Mouse (Mus musculus): ENCODE measurements around the gene Pop7.

Gene Pop7

DNA sequence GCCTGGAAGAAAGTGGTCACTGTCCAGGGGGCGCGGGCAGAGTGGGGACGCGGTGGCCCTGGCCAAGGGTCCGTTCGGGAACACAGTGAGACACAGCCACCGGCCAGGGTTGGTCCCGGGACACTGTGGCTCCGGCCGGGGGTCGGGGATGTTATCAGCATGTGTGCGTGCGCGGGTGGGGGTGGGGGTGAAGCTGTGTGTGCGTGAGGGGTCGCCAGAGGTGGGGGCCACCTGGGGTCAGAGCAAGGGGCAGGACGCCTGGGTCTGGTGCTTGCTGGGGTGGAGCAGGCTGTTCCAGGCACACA is 16.5 kb downstream of the Pop7 start:
- ChIA-PET POLR2A (interaction anchor here in 2 of 4 experiments (0.6 to 2.6 kb wide), 4 partner anchors 9 to 76 kb away, joined by 3 to 10 read pairs (median 6); partner anchors contain the start of gene Pop7 (in 1 of the 2)), CTCF (interaction anchor here in 3 of 4 experiments (0.6 to 3.5 kb wide), 5 partner anchors 16 to 544 kb away, joined by 4 to 19 read pairs (median 7); partner anchors contain the start of gene Pop7 (in 2 of the 3))

DNA sequence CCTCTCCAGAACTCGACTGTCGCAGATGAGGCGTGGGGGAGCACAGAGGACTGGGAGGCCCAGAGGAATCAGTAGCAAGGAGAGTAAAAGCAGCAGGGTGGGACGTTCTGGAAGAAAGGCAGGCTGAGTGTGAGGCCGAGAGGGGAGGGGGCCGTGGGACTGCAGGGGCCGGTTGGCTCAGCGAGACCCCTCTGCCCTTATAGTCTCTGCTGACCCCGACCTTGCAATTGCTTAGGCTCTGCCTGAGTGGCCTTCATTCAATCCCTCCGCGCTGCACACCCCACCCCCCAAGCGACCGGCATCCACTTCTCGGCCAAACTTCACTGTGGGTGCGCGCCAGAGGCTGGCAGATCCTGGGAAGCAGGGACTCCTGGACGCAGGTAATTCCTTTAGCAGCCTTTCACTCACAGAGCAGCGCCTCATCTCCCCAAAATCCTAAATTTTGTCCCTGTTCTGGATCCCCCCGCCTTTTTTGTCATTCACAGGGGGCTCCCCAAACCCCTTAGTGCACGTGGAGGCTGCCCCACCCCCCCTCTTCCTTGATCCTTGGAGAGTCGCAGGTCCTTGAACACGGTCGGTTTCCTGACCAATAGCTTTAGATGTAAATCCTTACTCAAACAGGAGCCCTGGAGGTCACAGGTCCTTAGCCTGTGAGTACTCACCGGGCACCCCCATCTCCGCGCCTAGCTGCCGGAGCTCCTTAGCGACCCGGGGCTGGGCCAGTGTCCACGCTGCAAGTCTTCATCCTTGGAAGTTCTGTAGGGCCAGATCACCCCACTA is 17.1 kb downstream of the Pop7 start:
- CTCF ChIA-PET, result interaction anchor here in 3 of 4 experiments (0.6 to 3.5 kb wide), 6 partner anchors 17 to 543 kb away, joined by 3 to 19 read pairs (median 7); partner anchors contain the start of genes Pop7 (in 2 of the 3) and Slc12a9 (in 1 of the 3)

DNA sequence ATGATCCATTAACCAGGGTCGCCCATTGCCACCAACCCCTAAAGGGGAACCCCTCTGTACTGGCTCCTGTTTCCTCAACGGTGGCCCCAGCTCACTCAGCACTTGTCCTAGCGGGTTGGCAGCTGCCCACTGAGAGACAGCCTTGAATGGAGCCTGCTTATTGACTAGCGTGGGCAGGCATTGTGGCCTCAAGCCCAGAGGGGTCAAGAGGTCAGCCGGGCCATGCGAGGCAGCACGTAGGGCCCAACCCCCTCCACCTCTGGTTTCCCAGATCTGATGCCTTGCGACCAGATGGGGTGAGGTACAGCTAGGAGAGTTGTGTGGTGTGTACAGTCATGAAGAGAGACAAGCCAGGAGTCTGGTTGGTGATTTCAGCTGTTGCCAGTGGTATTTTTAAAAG is 20.4 kb downstream of the Pop7 start:
- ChIA-PET POLR2A (interaction anchor here in 1 of 4 experiments (0.6 kb wide), 1 partner anchor 811 kb away, joined by 3 read pairs; no protein-coding TSS in a partner anchor), CTCF (interaction anchor here in 3 of 4 experiments (0.7 to 1.5 kb wide), 4 partner anchors 12 to 194 kb away, joined by 3 to 5 read pairs (median 4); partner anchors contain the start of gene Ache (in 1 of the 3))

More for the DNA sequence above, 17.1 kb downstream of the Pop7 start:
- POLR2A ChIA-PET, result interaction anchor here in 2 of 4 experiments (0.6 to 2.6 kb wide), 5 partner anchors 9 to 76 kb away, joined by 3 to 10 read pairs (median 3); partner anchors contain the start of gene Pop7 (in 1 of the 2)

DNA sequence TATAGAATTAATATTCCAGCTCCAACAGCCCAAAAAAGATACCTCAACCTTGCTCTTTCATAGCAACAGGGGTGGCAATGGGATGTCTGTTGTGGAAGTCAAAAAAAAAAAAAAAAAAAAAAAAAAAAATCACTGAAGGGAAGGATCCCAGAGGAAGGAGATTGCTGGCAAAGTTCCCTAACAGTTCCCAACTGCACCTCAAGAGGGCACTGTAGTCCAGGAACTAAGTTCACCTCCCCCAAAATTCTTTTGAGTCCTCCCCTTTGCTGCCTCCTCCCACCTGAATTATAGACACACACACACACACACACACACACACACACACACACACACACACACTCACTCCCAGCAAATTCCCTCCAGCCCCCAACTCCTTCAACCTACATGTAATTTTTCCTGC is 21.2 kb downstream of the Pop7 start:
- POLR2A ChIA-PET, result interaction anchor here in 1 of 4 experiments (0.7 kb wide), 1 partner anchor 478 kb away, joined by 4 read pairs; no protein-coding TSS in a partner anchor

DNA sequence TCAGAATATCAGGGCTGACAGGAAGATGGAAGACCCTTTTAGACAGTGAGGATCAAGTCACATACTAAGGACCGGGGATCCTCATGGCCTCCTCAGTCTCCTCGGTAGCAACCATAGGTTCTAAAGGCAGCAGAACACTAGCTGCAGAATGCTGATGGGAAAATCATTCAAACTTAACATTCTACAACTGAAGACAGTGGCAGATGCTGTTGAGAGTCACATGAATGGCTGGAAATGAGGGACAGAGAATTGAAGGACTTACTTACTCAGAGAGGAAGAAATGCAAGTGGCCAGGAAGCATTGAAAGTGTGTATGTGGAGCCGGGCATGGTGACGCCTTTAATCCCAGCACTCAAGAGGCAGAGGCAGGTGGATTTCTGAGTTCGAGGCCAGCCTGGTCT is 25.4 kb downstream of the Pop7 start, which contains the start of gene Zan:
Zan (minus strand) TSS at position 101 of the 400 bp plus-strand sequence.
- CTCF ChIA-PET, result interaction anchor here in 1 of 4 experiments (1.2 kb wide), 1 partner anchor 190 kb away, joined by 4 read pairs; the partner anchor contains the start of gene Ache
- POLR2A ChIA-PET, result interaction anchor here in 1 of 4 experiments (0.6 kb wide), 1 partner anchor 8 kb away, joined by 3 read pairs; no protein-coding TSS in a partner anchor

More for the DNA sequence above, 21.2 kb downstream of the Pop7 start:
- CTCF ChIA-PET, result interaction anchor here in 3 of 4 experiments (0.7 to 1.2 kb wide), 4 partner anchors 12 to 176 kb away, joined by 3 to 10 read pairs (median 3); no protein-coding TSS in a partner anchor

DNA sequence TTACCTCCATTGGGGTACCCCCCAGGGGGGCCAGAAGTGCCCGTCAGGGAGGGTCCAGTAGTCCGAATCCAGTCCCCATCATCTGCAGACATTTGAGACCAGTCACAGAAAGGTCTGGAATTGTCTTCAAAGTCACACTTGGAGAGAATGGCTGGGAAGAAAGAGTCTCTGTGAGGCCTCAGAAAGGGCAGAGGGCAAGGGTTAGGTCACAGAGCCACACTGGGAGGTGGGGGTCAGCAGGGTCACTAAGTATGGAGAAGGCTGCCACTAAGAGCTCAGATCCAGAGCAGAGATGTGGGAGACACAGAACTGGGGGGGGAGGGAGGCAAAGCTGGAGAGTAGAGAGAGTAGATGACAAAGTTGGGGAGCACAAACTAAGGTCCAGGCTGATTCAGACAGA is 28.0 kb downstream of the Pop7 start:
- ChIA-PET POLR2A (interaction anchor here in 2 of 4 experiments (0.6 to 0.7 kb wide), 2 partner anchors 47 to 133 kb away, joined by 3 to 4 read pairs; no protein-coding TSS in a partner anchor), CTCF (interaction anchor here in 1 of 4 experiments (0.7 to 1.3 kb wide), 2 partner anchors 15 to 178 kb away, joined by 3 to 4 read pairs; no protein-coding TSS in a partner anchor)

DNA sequence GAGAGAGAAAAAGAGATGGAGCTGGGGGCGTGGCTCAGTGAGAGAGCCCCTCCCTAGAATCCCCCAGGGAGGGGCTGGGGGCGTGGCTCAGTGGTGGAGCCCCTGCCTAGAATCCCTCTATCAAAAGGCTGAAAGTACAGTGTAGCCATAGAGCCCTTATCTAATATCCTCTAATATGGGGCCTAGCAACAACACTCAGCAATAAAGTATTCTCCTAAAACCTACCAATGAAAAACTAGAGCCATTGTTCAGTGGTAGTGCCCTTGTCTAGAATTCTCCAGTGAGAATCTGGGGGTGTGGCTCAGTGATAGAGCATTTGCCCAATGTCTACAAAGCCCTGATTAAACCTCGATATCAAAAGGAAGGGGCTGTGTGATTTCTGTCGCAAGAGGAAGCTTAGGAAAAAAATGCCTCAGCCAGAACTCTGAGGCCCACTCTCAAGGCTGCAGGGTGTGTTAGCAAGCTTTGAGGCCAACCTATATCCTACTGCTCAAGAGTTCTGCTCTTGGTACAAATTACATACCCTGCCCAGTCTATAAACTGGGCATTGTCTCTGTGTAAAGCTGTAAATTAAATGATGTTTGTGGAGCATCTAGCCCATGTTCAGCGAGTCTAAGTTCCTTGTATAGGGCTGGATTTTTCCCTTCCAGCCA is 29.9 kb downstream of the Pop7 start:
- POLR2A ChIA-PET, result interaction anchor here in 1 of 4 experiments (1.2 kb wide), 1 partner anchor 180 kb away, joined by 3 read pairs; no protein-coding TSS in a partner anchor
- CTCF ChIA-PET, result no interaction called here

DNA sequence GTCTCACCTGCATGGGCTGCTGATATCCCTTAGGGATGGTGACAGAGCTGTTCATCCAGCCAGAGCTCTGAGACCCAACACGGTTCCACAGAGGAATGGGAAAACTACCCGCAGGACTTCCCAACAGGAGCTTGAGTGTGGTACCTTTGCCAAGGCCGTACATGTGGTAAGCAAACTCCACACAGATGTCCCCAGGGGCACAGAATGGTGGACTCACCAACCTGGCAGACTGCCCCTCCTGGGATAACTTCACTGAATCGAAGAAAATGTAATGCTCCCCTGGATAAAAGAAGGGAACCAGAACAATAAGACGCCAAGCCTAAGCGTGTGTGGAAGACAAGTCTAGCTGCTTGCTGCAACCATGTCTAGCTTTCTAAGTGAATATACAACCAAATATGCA is 35.4 kb downstream of the Pop7 start:
- CTCF ChIA-PET, result interaction anchor here in 2 of 4 experiments (0.6 to 0.8 kb wide), 2 partner anchors 10 to 48 kb away, joined by 3 read pairs; no protein-coding TSS in a partner anchor
- POLR2A ChIA-PET, result interaction anchor here in 1 of 4 experiments (1.2 kb wide), 1 partner anchor 35 kb away, joined by 3 read pairs; the partner anchor contains the start of gene Pop7

DNA sequence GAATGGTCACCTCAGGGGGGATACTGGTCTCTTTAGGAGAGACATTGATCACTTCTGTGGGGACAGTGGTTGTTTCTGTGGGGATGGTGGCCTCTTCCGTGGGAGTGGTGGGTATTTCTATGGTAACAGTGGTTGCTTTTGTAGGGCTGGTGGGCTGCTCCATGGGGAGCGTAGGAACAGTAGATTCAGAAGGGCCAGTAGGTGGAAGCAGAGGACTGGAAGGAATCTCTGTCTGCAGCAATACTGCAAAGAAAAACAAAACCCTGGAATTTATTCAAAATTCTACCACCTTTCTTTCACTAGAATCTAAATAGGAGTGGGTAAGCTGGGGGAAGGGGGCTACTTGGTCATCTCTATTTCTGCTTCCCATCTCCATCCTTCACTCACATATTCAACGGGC is 37.3 kb downstream of the Pop7 start:
- ChIA-PET CTCF (no interaction called here), POLR2A (no interaction called here)

DNA sequence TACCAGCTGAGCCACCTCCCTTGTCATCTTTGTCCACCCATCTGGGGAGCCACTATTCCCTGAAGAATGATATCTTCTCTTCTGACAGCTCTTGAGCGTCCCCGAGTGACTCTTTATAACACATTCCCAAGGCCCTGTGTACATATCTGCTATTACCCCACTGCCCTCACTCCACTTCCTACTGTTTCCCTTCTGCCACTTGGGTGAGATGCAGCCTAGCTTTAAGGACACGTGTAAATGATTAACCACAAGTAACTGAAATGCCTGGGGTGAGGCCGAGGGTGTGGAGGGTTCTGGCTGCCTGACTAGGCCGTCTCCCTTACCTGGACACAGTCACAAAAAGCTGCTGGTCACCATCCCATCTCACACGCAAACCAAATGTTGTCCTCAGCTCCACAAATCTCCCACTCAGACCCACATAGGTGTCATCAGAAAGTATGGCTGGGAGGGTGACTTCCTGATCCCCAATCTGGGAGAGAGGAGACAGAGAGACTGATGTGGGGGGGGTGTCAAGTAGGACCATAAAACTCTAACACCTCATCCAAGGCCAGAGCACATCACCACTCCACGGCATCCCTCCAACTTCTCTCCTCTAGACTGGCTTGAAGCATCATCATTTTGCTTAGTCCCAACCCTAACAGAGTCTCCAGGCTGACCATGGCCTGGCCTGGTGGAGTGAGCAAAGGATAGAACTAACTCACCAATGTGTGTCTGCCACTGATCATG is 46.3 kb downstream of the Pop7 start:
- ChIA-PET CTCF (no interaction called here), POLR2A (no interaction called here)

DNA sequence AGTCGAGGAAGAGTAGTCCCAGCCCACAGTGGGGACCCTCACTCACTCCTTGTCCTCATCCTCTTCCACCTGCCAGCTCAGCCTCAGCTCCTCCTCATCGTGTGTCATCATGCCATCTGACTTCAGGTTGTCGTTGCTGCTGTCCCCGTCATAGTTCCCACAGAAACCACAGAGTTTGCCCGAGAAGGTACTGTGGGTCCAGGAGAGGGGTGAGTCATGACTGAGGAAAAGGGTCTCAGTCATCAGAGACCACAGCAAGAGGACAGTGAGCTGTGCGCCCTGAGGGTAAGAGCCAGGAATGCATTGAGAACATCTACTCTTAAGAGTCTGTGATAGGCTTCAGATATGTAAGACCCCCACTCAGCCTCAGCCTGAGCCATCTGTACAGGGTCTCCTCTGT is 47.1 kb downstream of the Pop7 start:
- CTCF ChIA-PET, result interaction anchor here in 1 of 4 experiments (0.6 kb wide), 1 partner anchor 168 kb away, joined by 9 read pairs; the partner anchor contains the start of gene Ache
- POLR2A ChIA-PET, result no interaction called here

Measured in embryonic stem cell, embryonic (primary cell).